Mouse (Mus musculus): ENCODE measurements around the gene Sephs2. TPM values are rescaled to one million over a fixed set of nuclear protein-coding genes. Genes with fewer than 3 reads are reported as not detected.

Gene Sephs2
- polyA plus RNA-seq, 1 experiment from 2014 or later = 76.9 TPM

GRCm38 (mm10) chr7:127287940-127288339 lies 14.1 kb upstream of the Sephs2 start:
- WGBS = 60% methylated on average over 1 of the region's 1 CpGs
- DNase-seq (ENCODE audit: low spot score) = no peak
- Histone ChIP-seq H3K9me3 (replicated peaks) (peaks cover 23% of the 10 kb centered on the region), H3K36me3 (no peaks in the 10 kb centered on the region), H3K4me1 (peaks cover 5% of the 10 kb centered on the region; the same call in 1 of the 2 replicates), H3K27ac (replicated peaks) (no peak overlapping the region), H3K27me3 (ENCODE audit: low read depth, poor library complexity, severe bottlenecking) (no peaks in the 10 kb centered on the region), H3K4me3 (no peak overlapping the region)

- H3K36me3 ChIP-seq = no peaks in the 10 kb centered on the region
- H3K27me3 ChIP-seq (ENCODE audit: low read depth, poor library complexity, severe bottlenecking) = no peaks in the 10 kb centered on the region
- peaks cover 23% of the 10 kb centered on the region for H3K9me3 ChIP-seq (replicated peaks)
- no peak for DNase-seq (ENCODE audit: low spot score)
- H3K4me1 ChIP-seq = peaks cover 2% of the 10 kb centered on the region; the same call in 1 of the 2 replicates
- no peak overlapping the region for H3K4me3 ChIP-seq
- H3K27ac ChIP-seq (replicated peaks) = no peak overlapping the region
- 80% methylated on average over 10 of the region's 10 CpGs for WGBS
Measured at GRCm38 (mm10) chr7:127285154-127285553, 11.3 kb upstream of the Sephs2 start.

- WGBS = 92% methylated on average over 2 of the region's 2 CpGs
- no peak for DNase-seq (ENCODE audit: low spot score)
- Histone ChIP-seq H3K4me3 (no peak overlapping the region), H3K36me3 (no peaks in the 10 kb centered on the region), H3K4me1 (peaks cover 19% of the 10 kb centered on the region), H3K27me3 (ENCODE audit: low read depth, poor library complexity, severe bottlenecking) (no peaks in the 10 kb centered on the region), H3K27ac (replicated peaks) (no peak overlapping the region), H3K9me3 (replicated peaks) (peaks cover 9% of the 10 kb centered on the region; the same call in 1 of the 2 replicates)
Measured at GRCm38 (mm10) chr7:127282190-127282589, 8.3 kb upstream of the Sephs2 start.

- no peak for DNase-seq (ENCODE audit: low spot score)
Measured at GRCm38 (mm10) chr7:127281114-127281513, 7.3 kb upstream of the Sephs2 start.

GRCm38 (mm10) chr7:127280092-127280491 lies 6.2 kb upstream of the Sephs2 start:
- H3K27me3 ChIP-seq (ENCODE audit: low read depth, poor library complexity, severe bottlenecking) = no peaks in the 10 kb centered on the region
- H3K4me1 ChIP-seq = peaks cover 25% of the 10 kb centered on the region
- 87% methylated on average over 3 of the region's 3 CpGs for WGBS
- DNase-seq (ENCODE audit: low spot score) = no peak
- H3K4me3 ChIP-seq = no peak overlapping the region
- H3K27ac ChIP-seq (replicated peaks) = no peak overlapping the region
- H3K9me3 ChIP-seq (replicated peaks) = no peaks in the 10 kb centered on the region
- no peaks in the 10 kb centered on the region for H3K36me3 ChIP-seq

More at GRCm38 (mm10) chr7:127281114-127281513, 7.3 kb upstream of the Sephs2 start:
- no peaks in the 10 kb centered on the region for H3K9me3 ChIP-seq (replicated peaks)
- 81% methylated on average over 4 of the region's 4 CpGs for WGBS
- H3K27ac ChIP-seq (replicated peaks) = no peak overlapping the region
- H3K4me3 ChIP-seq = no peak overlapping the region
- no peaks in the 10 kb centered on the region for H3K27me3 ChIP-seq (ENCODE audit: low read depth, poor library complexity, severe bottlenecking)
- peaks cover 25% of the 10 kb centered on the region for H3K4me1 ChIP-seq
- H3K36me3 ChIP-seq = no peaks in the 10 kb centered on the region

GRCm38 (mm10) chr7:127278311-127278710 lies 4.5 kb upstream of the Sephs2 start:
- H3K4me1 ChIP-seq = peaks cover 33% of the 10 kb centered on the region
- no peaks in the 10 kb centered on the region for H3K36me3 ChIP-seq
- no peak overlapping the region for H3K4me3 ChIP-seq
- H3K27ac ChIP-seq (replicated peaks) = peak overlapping the region; percentile 49; the same call in 1 of the 2 replicates
- no peaks in the 10 kb centered on the region for H3K27me3 ChIP-seq (ENCODE audit: low read depth, poor library complexity, severe bottlenecking)
- H3K9me3 ChIP-seq (replicated peaks) = no peaks in the 10 kb centered on the region
- peak; percentile 49 for DNase-seq (ENCODE audit: low spot score)
- 26% methylated on average over 8 of the region's 8 CpGs for WGBS

GRCm38 (mm10) chr7:127276519-127276961 lies 2.7 kb upstream of the Sephs2 start:
- Histone ChIP-seq H3K36me3 (peaks cover 13% of the 10 kb centered on the region), H3K4me1 (peaks cover 45% of the 10 kb centered on the region), H3K9me3 (replicated peaks) (no peaks in the 10 kb centered on the region; the same call in 1 of the 2 replicates), H3K27ac (replicated peaks) (no peak overlapping the region), H3K27me3 (ENCODE audit: low read depth, poor library complexity, severe bottlenecking) (no peaks in the 10 kb centered on the region), H3K4me3 (no peak overlapping the region)
- 80% methylated on average over 5 of the region's 5 CpGs for WGBS
- DNase-seq (ENCODE audit: low spot score) = no peak

GRCm38 (mm10) chr7:127273118-127273923 lies 534 bp downstream of the Sephs2 start:
- no peak for DNase-seq (ENCODE audit: low spot score)
- peak overlapping the region; percentile 95 for H3K27ac ChIP-seq (replicated peaks)
- WGBS = 17% methylated on average over 50 of the region's 50 CpGs
- no peaks in the 10 kb centered on the region for H3K27me3 ChIP-seq (ENCODE audit: low read depth, poor library complexity, severe bottlenecking)
- peaks cover 35% of the 10 kb centered on the region for H3K4me1 ChIP-seq
- H3K36me3 ChIP-seq = peaks cover 43% of the 10 kb centered on the region
- H3K4me3 ChIP-seq = peak overlapping the region; percentile 75
- peaks cover 3% of the 10 kb centered on the region; the same call in 1 of the 2 replicates for H3K9me3 ChIP-seq (replicated peaks)

GRCm38 (mm10) chr7:127272566-127272965 lies 1.3 kb downstream of the Sephs2 start:
- Histone ChIP-seq H3K36me3 (peaks cover 44% of the 10 kb centered on the region), H3K27me3 (ENCODE audit: low read depth, poor library complexity, severe bottlenecking) (no peaks in the 10 kb centered on the region), H3K4me3 (peak overlapping the region; percentile 75), H3K27ac (replicated peaks) (no peak overlapping the region), H3K9me3 (replicated peaks) (peaks cover 5% of the 10 kb centered on the region; the same call in 1 of the 2 replicates), H3K4me1 (peaks cover 30% of the 10 kb centered on the region)
- DNase-seq (ENCODE audit: low spot score) = no peak
- 95% methylated on average over 15 of the region's 15 CpGs for WGBS

- H3K27ac ChIP-seq (replicated peaks) = no peak overlapping the region
- H3K4me1 ChIP-seq = peaks cover 20% of the 10 kb centered on the region
- no peak for DNase-seq (ENCODE audit: low spot score)
- H3K27me3 ChIP-seq (ENCODE audit: low read depth, poor library complexity, severe bottlenecking) = no peaks in the 10 kb centered on the region
- no peak overlapping the region for H3K4me3 ChIP-seq
- H3K9me3 ChIP-seq (replicated peaks) = peaks cover 5% of the 10 kb centered on the region; the same call in 1 of the 2 replicates
- WGBS = 94% methylated on average over 4 of the region's 4 CpGs
- H3K36me3 ChIP-seq = peaks cover 44% of the 10 kb centered on the region
Measured at GRCm38 (mm10) chr7:127271093-127271492, 2.8 kb downstream of the Sephs2 start.

GRCm38 (mm10) chr7:127270666-127271065 lies 3.2 kb downstream of the Sephs2 start:
- DNase-seq (ENCODE audit: low spot score) = no peak
- H3K4me1 ChIP-seq = peaks cover 20% of the 10 kb centered on the region
- no peak overlapping the region for H3K4me3 ChIP-seq
- H3K36me3 ChIP-seq = peaks cover 44% of the 10 kb centered on the region
- peaks cover 5% of the 10 kb centered on the region; the same call in 1 of the 2 replicates for H3K9me3 ChIP-seq (replicated peaks)
- 89% methylated on average over 5 of the region's 5 CpGs for WGBS
- no peak overlapping the region for H3K27ac ChIP-seq (replicated peaks)
- H3K27me3 ChIP-seq (ENCODE audit: low read depth, poor library complexity, severe bottlenecking) = no peaks in the 10 kb centered on the region

GRCm38 (mm10) chr7:127270256-127270655 lies 3.6 kb downstream of the Sephs2 start:
- WGBS = 94% methylated on average over 2 of the region's 2 CpGs
- Histone ChIP-seq H3K27me3 (ENCODE audit: low read depth, poor library complexity, severe bottlenecking) (no peaks in the 10 kb centered on the region), H3K36me3 (peaks cover 44% of the 10 kb centered on the region), H3K4me3 (no peak overlapping the region), H3K9me3 (replicated peaks) (peaks cover 5% of the 10 kb centered on the region; the same call in 1 of the 2 replicates), H3K4me1 (peaks cover 20% of the 10 kb centered on the region), H3K27ac (replicated peaks) (no peak overlapping the region)
- no peak for DNase-seq (ENCODE audit: low spot score)

GRCm38 (mm10) chr7:127263526-127263925 lies 10.3 kb downstream of the Sephs2 start:
- 93% methylated on average over 3 of the region's 3 CpGs for WGBS
- peaks cover 10% of the 10 kb centered on the region for H3K36me3 ChIP-seq
- H3K4me3 ChIP-seq = no peak overlapping the region
- H3K27me3 ChIP-seq (ENCODE audit: low read depth, poor library complexity, severe bottlenecking) = no peaks in the 10 kb centered on the region
- H3K27ac ChIP-seq (replicated peaks) = no peak overlapping the region
- H3K9me3 ChIP-seq (replicated peaks) = 0 out of 2 replicates have a peak, but pooled peaks cover 4% of the 10 kb centered on the region
- no peak for DNase-seq (ENCODE audit: low spot score)
- H3K4me1 ChIP-seq = peaks cover 24% of the 10 kb centered on the region

Data from midbrain, embryonic 10.5 days (tissue).